Mouse (Mus musculus) cerebellum, adult 8-10 months (tissue): ENCODE measurements around the gene 4931440F15Rik.

Source experiments
- DNase-seq: peaks from one replicate; pipeline ENCODE4 v3.0.0; 2022

The 4931440F15Rik gene

GRCm38 (mm10) chr11:29801432-29802427 lies 23.7 kb downstream of the 4931440F15Rik start:
- no peak for DNase-seq

DNA sequence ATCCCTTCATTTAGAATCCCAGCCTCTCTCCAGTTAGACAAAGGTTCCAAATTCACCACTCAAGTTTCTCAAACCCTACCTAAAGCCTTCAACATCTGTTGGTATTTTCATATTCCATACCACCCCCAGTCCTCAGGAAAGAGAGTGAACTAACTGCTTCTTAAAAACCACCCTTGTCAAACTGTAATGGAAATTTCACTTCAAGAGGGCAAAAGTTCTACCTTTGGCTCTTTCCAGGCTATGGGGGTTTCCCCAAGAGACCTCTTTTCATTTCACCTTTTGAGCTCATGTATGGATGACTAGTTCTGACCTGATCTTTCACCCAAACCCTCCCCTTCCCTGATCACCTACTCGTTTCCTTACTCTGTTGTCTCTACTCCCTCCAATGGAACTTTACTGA lies 25.6 kb downstream of the 4931440F15Rik start:
- no peak for DNase-seq

DNA sequence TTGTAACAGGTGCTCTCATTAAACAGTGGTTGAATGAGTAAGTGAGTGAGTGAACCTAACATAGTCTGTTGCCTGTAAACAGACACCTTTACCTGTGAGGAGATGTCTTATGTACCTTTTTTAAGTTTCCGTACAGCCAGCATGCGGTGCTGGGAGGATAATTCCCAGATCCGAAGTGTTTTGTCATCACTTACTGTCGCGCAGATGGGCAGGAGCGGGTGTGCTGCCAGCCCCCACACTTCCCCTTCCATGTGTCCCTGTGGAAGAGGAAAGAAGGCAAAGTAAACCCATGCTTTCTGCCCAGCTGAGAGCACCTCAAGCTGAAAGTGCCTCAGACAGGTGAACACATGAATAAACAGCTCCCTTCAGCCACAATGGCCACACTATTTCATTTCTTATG lies 30.4 kb downstream of the 4931440F15Rik start:
- DNase-seq = no peak

- no peak for DNase-seq
Observed at GRCm38 (mm10) chr11:29794475-29794874, 31.0 kb downstream of the 4931440F15Rik start.

DNA sequence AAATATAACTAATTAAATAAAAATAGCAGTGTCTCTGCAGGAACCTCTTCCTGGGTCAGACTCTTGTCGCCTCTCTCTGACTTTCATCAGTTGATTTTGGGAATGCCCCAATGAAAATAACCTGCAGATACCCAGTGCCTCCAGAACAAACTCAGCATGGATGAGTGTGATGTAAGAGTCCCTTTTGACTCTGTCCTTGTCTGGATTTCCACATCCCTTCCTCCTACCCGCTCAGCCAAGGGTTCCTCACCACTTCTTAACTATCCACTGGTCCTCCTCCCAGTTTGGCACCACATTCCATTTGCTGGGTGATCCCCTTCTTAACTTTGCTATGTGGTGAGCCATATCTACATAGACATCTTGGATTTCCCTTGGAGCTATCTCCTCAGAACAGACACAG lies 34.7 kb downstream of the 4931440F15Rik start:
- no peak for DNase-seq

GRCm38 (mm10) chr11:29788921-29789638 lies 36.4 kb downstream of the 4931440F15Rik start:
- peak; percentile 33 for DNase-seq

- DNase-seq = no peak
Observed at GRCm38 (mm10) chr11:29788499-29788898, 37.0 kb downstream of the 4931440F15Rik start.

DNA sequence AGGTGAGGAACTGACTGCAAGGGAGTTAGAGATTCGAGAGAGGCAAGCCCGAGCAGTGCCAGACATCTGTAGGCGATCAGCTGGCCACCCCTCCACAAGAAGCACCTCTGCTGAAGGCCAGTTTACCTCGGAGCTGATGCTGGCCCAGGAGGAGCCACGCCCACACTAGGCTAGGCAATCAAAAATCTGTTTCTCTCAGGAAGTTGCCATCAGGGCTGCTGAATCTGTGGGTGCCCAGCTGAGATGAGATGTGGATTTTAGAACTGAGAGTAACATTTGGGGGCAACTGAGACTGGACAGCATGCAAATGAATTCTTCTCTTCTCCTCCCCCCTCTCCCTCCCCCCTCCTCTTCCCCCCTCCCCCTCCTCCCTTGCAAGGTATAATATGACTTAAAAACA lies 38.0 kb downstream of the 4931440F15Rik start:
- no peak for DNase-seq

GRCm38 (mm10) chr11:29786583-29787219 lies 38.8 kb downstream of the 4931440F15Rik start:
- no peak for DNase-seq

GRCm38 (mm10) chr11:29779409-29780026 lies 46.0 kb downstream of the 4931440F15Rik start:
- DNase-seq = no peak

GRCm38 (mm10) chr11:29778936-29779335 lies 46.5 kb downstream of the 4931440F15Rik start:
- DNase-seq = no peak

DNA sequence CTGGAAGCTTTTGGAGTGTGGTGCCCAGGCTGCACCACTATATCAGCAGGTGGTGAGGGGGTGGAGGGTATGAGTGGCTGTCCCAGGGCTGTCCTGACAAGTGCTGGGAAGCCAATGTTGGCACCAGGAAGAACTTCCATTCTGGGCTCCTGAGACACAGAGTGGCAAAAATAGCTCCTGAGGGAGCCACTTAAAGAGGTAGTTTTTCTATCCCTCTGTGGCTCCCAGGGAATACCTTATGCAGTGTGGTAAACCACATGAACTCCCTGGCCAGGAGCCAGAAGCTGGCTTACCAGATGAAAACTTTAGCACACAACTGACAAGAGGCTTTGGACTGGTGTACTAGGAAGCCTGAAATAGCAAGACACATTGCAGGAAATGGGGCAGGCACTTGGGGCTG lies 47.5 kb downstream of the 4931440F15Rik start:
- no peak for DNase-seq

GRCm38 (mm10) chr11:29774760-29775159 lies 50.7 kb downstream of the 4931440F15Rik start:
- DNase-seq = no peak

GRCm38 (mm10) chr11:29774296-29774695 lies 51.2 kb downstream of the 4931440F15Rik start:
- no peak for DNase-seq
